Mouse (Mus musculus) gastrocnemius, adult 8-10 months (tissue): ENCODE data around the gene Hist1h1c. TPM values are rescaled to one million over a fixed set of nuclear protein-coding genes. Genes with fewer than 3 reads are reported as not detected.
"Not testable (repeated sequence)": the region's sequence is repeated elsewhere in the genome, so short reads cannot be mapped to it uniquely, and the experiment has no call there.

Source experiments
- DNase-seq, 2 experiments: peaks; one replicate each; pipeline ENCODE4 v3.0.0; 2022; ENCODE audit warnings: low spot score in 2 of 2
- total RNA-seq, 4 experiments: library from RNA; stranded (reverse); gene quantifications; 2 replicates each; pipeline ENCODE4 v1.2.4; 2022

The Hist1h1c gene
- total RNA-seq, 4 experiments from 2014 or later, result 196 to 246 (median 227) TPM

DNA sequence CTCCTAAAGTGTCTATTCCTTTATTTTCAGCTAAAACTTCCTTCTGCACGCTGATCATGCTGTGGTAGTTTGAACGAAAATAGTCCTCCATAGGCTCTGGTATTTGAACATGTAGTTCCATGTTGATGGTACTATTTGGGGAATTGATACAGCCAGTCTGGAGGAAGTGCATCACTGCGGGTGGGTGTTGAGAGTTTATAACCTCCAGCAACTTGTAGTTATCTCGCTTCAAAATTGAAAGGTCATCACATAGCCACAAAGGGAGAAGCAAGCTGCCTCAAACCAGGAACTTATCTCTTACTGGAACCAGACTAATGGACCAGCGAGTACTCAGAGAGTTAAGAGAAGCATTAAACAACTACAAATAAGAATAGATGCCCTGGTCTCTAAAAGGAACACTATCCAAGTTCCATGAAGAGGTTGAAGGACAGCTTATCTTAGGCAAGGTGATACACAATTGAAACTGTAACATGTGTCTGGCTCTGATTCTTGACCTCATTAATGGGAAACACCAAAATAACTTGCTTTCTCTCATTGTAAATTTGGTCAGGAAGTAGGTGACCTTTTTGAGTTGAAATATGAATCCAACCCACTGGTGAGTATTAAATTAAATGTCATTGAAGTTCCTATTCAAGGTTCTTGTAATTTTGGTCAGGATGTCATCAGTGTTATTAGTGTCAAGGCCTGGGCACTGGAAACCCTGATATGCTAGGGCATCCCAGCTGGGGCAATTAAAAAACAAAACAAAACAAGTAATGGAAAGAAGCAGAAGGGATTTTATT lies 22.2 kb upstream of the Hist1h1c start:
- DNase-seq, result no peak

GRCm38 (mm10) chr13:23717176-23717575 lies 21.4 kb upstream of the Hist1h1c start:
- DNase-seq, result no peak

DNA sequence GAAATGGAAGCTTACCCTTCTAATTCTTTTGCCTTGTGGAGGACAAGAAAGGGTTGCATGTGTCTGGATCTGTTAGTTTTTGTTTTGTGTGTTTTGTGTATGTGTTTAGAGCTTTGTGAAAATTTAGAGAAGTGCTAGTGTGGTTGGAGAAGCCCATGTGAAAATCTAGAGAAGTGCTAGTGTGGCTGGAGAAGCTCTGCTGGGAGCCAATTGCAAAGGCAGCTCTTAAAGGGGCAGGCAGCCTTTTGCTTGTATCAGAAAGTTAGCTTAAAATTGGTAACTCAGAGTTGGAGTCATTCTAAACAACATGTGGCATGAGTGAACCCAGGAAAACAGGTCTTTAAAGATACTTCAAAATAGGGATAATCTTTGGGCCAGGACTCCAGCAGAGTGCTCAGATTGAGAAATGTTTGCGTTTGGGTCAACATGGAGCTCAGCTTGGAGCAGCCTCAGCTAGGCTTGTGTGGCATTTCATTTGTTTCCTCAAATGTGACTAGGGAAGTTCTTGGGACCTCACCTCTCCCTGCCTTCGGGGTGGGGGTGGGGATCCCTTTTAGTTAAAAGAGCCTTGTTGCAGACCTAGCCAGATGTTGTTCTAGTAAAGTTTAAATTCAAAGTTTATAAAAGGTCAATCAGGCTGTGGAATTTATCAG lies 20.9 kb upstream of the Hist1h1c start:
- DNase-seq, result not testable (repeated sequence)

GRCm38 (mm10) chr13:23724239-23724638 lies 14.4 kb upstream of the Hist1h1c start:
- no peak for DNase-seq

GRCm38 (mm10) chr13:23725213-23725612 lies 13.4 kb upstream of the Hist1h1c start:
- no peak for DNase-seq

- no peak for DNase-seq
These were observed 10.0 kb upstream of the Hist1h1c start for GRCm38 (mm10) chr13:23728472-23729191.

GRCm38 (mm10) chr13:23729192-23729525 lies 9.4 kb upstream of the Hist1h1c start:
- DNase-seq, result no peak

DNA sequence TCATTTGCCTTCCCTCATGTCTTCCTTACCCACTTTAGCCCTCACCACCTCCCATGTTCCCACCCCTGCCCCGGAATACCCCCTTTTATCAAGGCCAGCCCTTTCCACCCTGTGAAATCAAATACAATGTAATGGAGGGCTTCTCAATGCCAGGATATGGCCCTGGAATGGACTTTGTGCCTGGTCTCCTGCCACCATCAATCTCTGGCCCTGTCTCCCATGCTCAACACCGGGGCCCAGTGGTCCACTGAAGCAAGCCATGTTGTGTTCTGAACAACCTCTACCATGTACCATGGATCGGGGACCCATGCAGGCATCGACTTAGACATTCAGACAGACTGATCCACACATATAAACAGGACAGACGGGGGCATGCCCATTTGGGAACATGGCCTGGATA lies 8.9 kb upstream of the Hist1h1c start:
- no peak for DNase-seq

- no peak for DNase-seq
These were observed 8.1 kb upstream of the Hist1h1c start for GRCm38 (mm10) chr13:23730479-23730878.

GRCm38 (mm10) chr13:23732156-23732804 lies 6.3 kb upstream of the Hist1h1c start:
- DNase-seq, result no peak

DNA sequence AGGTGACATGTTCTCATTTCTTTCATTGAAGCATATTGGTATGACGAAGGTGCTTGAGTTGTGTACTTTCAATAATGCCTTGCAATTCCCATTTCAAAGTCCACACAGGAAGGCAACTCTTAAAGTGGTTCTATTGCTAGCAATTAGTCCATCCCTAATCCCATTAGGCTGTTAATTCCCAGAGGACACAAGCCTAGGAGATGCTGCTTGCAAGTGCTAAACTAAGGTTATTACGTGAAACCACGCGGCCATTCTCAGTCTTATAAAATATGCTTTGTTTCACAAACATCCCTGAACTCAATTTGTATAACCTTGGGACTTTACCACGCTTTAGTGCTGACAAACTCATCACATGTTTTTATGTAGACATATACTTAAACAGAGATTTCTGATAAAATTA lies 1.5 kb upstream of the Hist1h1c start:
- DNase-seq, result no peak

DNA sequence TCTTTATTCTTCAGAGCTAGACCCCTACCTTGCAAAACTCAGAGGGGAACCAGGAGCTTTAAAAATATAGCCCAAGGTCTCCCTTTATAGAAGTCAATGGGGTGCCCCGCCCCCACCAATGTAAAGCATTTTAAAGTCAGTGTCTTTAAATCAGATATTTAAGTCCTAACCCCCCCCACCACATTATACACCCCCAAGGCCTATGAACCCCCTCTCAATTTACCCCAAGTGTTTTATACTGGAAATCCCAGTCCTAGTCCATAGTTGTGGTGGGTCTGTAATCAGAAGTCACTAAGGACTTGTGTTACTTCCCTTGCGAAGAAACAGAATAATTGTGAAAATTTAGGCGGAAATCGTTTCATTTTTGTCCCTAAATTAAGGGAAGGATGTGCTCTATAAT lies 567 bp upstream of the Hist1h1c start:
- no peak for DNase-seq

- peak; percentile 91 to 93 for DNase-seq
These were observed 687 bp downstream of the Hist1h1c start for GRCm38 (mm10) chr13:23739069-23739921.

- DNase-seq, result no peak
These were observed 1.3 kb downstream of the Hist1h1c start for GRCm38 (mm10) chr13:23739922-23740252.

DNA sequence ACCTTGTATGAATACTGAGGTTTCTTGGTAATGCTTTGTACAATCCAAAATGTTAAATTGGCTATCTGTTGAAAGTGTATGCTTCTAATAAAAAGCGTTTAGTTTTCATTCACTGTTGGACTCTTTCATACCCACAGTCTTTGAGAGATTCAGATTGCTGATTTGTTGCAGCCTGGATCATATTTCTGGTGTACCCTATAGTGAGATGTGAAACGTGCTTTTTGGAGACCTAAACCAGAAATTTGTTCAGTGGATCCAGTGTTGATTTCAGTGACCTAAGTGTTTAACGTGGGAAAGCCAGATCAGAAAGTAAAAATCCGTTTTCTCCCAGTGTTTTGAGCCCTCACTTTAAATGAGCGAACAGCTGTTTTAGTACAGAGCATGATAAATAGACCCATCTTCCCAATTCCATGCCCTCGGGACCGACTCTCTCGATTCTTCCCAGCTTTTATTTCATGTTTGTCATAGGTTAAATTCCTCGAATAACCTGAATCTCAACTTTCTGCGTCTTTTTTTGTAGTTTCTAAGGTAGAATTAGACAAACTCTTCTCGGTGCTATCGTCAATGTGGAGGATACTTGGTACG lies 1.7 kb downstream of the Hist1h1c start:
- no peak for DNase-seq

DNA sequence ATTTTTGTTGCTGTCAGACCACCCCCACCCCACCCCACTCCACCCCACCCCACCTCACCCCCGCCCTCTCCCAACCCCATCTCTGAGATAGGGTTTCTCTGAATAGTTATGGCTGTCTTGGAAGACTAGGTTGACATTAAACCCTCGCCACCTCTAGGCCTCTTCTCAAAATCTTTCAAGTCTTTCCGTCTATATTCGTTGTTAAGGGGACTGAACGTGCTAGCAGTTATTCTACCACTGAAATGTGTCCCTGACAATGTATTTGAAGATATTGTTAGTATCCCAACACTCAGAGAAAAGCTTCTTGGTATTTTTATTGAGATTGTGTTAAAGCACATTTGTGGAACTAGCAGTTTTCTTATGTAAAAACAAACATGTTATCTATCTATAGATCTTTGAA lies 2.3 kb downstream of the Hist1h1c start:
- no peak for DNase-seq

DNA sequence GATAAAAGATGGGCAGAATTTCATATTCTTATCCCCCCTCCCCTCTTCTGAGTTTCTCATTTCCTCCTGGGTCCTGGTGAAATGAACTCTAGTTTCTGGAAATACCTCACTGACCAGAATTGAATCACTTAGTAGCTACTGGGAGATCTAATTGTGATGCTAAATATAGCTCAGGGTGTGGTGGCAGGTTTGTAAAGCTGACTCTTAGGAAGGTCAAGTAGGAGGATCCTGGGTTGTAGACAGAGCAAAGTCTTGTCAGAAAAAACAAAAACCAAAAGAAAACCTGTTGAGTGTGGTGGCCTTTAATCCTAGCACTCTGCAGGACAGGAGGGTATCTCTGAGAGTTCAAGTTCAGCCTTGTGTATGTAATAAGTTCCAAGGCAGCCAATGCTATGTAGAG lies 3.4 kb downstream of the Hist1h1c start:
- no peak for DNase-seq

DNA sequence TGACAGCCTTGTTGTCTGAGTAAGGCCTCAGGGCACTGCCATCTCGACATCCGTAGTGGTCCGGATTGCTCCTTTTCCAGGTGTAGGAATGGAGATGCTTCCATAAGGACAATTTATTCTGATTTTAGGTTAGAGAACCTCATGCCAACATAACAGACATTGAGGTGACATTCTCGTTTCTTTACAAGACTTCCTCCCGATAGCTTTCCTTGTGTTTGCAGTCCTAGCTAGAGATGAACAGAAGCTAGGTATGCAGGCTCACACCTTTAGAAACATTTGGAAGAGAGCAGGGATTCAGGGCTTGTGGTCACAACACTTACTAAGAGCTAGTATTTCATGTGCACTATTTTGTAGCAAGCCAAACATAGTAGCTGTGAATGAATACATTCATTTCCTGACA lies 4.6 kb downstream of the Hist1h1c start:
- no peak for DNase-seq

DNA sequence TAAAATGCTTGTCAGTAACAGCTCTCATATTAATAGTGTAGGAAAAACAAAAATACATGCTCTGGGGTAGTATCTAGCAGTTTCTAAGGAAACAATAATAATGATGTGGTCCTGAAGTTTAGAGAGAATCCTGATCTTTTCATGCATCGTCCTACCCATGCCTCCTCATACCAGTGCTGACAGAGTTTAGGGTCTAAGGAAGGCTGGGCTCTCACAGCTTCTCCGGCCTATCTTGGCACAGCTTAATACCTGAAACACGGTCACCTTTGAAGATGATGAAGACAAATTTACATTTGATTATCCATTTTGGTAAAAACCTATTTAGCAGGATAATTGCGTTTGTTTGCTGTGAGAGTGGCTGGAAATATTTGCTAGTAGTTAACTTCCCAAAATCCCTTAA lies 5.4 kb downstream of the Hist1h1c start:
- DNase-seq, result no peak

DNA sequence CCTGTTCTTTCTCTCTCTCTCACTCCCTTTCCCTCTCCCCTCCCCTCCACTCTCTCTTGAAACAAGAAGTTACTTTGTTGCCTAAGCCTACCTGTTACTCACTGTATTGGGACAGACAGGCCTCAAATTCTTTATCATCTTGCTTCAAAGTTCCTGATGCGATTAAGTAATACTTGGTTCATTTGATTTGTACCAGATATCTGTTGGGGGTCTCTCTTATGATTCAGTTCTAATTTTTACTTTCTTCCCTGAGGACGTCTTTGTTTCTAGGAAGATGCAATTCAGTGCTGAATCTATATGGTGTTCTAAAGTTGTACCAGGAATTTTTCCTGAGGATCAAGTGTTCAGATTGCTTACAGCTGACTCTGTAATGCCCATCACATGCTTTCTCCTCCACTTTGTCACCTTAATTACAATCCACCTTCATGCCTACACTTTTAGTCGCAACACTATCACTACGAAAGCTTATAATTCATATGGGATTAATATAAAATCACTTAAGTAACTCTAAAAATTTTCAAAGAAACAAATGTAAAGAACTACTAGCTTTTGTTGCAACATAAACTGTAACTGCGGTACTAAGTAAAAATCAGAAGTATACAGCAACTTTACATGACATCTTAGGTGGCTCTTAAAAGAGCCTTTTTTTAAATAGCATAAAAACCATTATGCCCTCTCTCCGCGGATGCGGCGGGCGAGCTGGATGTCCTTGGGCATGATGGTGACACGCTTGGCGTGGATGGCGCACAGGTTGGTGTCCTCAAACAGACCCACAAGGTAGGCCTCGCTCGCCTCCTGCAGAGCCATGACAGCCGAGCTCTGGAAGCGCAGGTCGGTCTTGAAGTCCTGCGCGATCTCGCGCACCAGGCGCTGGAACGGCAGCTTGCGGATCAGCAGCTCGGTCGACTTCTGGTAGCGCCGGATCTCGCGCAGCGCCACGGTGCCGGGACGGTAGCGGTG lies 6.1 kb downstream of the Hist1h1c start:
- DNase-seq, result no peak
